Mouse (Mus musculus): Measurements from ENCODE around the gene Ppp1r32. TPM values are rescaled to one million over a fixed set of nuclear protein-coding genes. Genes with fewer than 3 reads are reported as not detected.

Gene Ppp1r32
- polyA plus RNA-seq, 1 experiment from 2014 or later: 0.32 TPM

- DNase-seq (ENCODE audit: low spot score) (no peak), ATAC-seq (replicated peaks; ENCODE audit: insufficient number of reproducible peaks, low FRiP score, low TSS enrichment, low read depth) (no peak)
- H3K4me3 ChIP-seq (ENCODE audit: low read depth, low read length): no peak overlapping the region
- H3K4me2 ChIP-seq (ENCODE audit: low read depth, low read length): no peak overlapping the region
- no peaks in the 10 kb centered on the region for H3K27me3 ChIP-seq (ENCODE audit: control insufficient read depth, insufficient read depth, low read length)
- no peak overlapping the region for H3K27ac ChIP-seq (replicated peaks; ENCODE audit: low read depth, low read length)
- H3K36me3 ChIP-seq (replicated peaks; ENCODE audit: control insufficient read depth, insufficient read depth, low read depth, low read length): no peaks in the 10 kb centered on the region
- no peak overlapping the region for H3K9ac ChIP-seq (replicated peaks; ENCODE audit: low read length)
- WGBS: 19% methylated on average over 6 of the region's 6 CpGs
- H3K9me3 ChIP-seq (replicated peaks; ENCODE audit: control insufficient read depth, low read length): no peaks in the 10 kb centered on the region
- no peaks in the 10 kb centered on the region for H3K4me1 ChIP-seq (ENCODE audit: control insufficient read depth, insufficient read depth, low read length)
Measured at GRCm38 (mm10) chr19:10473779-10474178, 8.9 kb downstream of the Ppp1r32 start.

DNA sequence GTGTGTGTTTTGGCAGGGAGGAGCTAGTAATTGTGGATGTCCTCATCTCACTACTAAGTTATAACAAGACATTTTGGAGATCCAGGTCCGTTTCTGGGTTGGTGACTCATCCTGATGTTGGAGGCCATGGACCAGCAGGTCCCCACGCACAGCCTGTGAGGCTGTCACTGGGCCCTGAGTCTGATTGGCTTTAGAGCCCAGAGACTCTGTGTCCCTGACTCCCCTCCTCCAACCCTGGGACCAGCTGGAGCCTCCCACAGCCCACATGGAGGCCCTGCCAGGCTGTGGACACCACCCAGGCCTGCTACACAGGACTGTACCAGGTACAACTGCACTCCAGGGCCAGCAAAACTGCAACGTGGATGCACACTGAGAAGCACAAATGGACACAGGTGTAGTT lies 9.8 kb downstream of the Ppp1r32 start:
- Histone ChIP-seq H3K4me3 (ENCODE audit: low read depth, low read length) (no peak overlapping the region), H3K27me3 (ENCODE audit: control insufficient read depth, insufficient read depth, low read length) (no peaks in the 10 kb centered on the region), H3K9me3 (replicated peaks; ENCODE audit: control insufficient read depth, low read length) (no peaks in the 10 kb centered on the region), H3K27ac (replicated peaks; ENCODE audit: low read depth, low read length) (no peak overlapping the region), H3K36me3 (replicated peaks; ENCODE audit: control insufficient read depth, insufficient read depth, low read depth, low read length) (no peaks in the 10 kb centered on the region), H3K9ac (replicated peaks; ENCODE audit: low read length) (no peak overlapping the region), H3K4me1 (ENCODE audit: control insufficient read depth, insufficient read depth, low read length) (no peaks in the 10 kb centered on the region), H3K4me2 (ENCODE audit: low read depth, low read length) (no peak overlapping the region)
- DNase-seq (ENCODE audit: low spot score) (no peak), ATAC-seq (replicated peaks; ENCODE audit: insufficient number of reproducible peaks, low FRiP score, low TSS enrichment, low read depth) (no peak)
- WGBS: 89% methylated on average over 3 of the region's 3 CpGs

DNA sequence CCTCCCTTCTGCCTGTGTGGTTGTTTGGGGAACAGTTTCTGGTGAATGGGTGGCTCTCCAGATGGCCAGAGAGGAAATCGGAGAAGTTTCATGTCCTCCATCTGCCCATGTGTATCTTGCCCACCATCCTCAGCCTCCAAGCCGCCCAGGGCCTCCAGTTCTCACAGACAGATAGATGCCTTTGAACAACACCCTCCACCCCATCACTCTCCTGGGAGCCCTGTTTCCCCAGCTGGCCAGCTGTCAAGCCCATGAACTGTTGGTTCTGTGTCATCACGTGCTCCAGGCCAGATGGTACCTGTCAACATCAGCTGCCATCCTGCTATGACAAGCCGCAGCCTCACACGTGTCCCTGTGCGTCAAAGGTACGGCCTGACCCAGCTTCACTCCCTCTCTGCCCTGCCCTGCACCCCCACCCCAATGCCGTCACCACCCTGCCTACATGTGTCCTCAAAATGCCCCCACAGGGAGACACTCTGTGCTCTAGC lies 13.5 kb downstream of the Ppp1r32 start:
- ATAC-seq (replicated peaks; ENCODE audit: insufficient number of reproducible peaks, low FRiP score, low TSS enrichment, low read depth): no peak; the same call in 1 of the 2 replicates
- 68% methylated on average over 8 of the region's 8 CpGs for WGBS
- H3K27ac ChIP-seq (replicated peaks; ENCODE audit: low read depth, low read length): no peak overlapping the region

DNA sequence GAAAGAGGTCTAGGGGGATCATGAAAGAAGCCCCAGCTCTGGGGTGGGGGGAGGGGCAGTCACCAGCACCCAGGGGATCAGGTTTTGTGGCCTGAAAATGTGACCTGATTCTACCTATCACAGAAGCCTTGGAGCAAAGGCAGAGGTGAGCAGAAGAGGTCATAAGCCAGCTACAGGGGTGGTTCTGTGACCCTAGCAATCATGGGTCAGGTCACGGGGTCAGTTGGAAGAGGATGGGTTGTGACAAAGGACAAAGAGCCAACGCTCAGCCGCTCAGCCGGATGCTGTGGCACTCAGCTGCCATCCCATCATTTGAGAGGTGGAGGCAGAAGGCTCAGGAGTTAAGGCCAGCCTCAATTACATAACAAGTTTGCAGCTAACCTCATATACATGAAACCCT lies 18.3 kb downstream of the Ppp1r32 start:
- Histone ChIP-seq H3K27ac (replicated peaks; ENCODE audit: low read depth, low read length) (no peak overlapping the region), H3K9me3 (replicated peaks; ENCODE audit: control insufficient read depth, low read length) (no peaks in the 10 kb centered on the region)

More for the DNA sequence above, 13.5 kb downstream of the Ppp1r32 start:
- no peak for DNase-seq (ENCODE audit: low spot score)
- H3K4me2 ChIP-seq (ENCODE audit: low read depth, low read length): no peak overlapping the region
- H3K4me1 ChIP-seq (ENCODE audit: control insufficient read depth, insufficient read depth, low read length): no peaks in the 10 kb centered on the region; the same call in 1 of the 2 replicates
- H3K9ac ChIP-seq (replicated peaks; ENCODE audit: low read length): no peak overlapping the region
- no peaks in the 10 kb centered on the region for H3K36me3 ChIP-seq (replicated peaks; ENCODE audit: control insufficient read depth, insufficient read depth, low read depth, low read length)
- no peaks in the 10 kb centered on the region for H3K9me3 ChIP-seq (replicated peaks; ENCODE audit: control insufficient read depth, low read length)
- H3K27me3 ChIP-seq (ENCODE audit: control insufficient read depth, insufficient read depth, low read length): no peaks in the 10 kb centered on the region
- H3K4me3 ChIP-seq (ENCODE audit: low read depth, low read length): no peak overlapping the region

GRCm38 (mm10) chr19:10461584-10461983 lies 21.1 kb downstream of the Ppp1r32 start:
- DNase-seq (ENCODE audit: low spot score) (no peak), ATAC-seq (replicated peaks; ENCODE audit: insufficient number of reproducible peaks, low FRiP score, low TSS enrichment, low read depth) (no peak)
- WGBS: 50% methylated on average over 7 of the region's 7 CpGs
- Histone ChIP-seq H3K4me2 (ENCODE audit: low read depth, low read length) (no peak overlapping the region), H3K36me3 (replicated peaks; ENCODE audit: control insufficient read depth, insufficient read depth, low read depth, low read length) (no peaks in the 10 kb centered on the region), H3K9me3 (replicated peaks; ENCODE audit: control insufficient read depth, low read length) (no peaks in the 10 kb centered on the region), H3K4me3 (ENCODE audit: low read depth, low read length) (no peak overlapping the region), H3K27me3 (ENCODE audit: control insufficient read depth, insufficient read depth, low read length) (peaks cover 36% of the 10 kb centered on the region), H3K9ac (replicated peaks; ENCODE audit: low read length) (no peak overlapping the region), H3K27ac (replicated peaks; ENCODE audit: low read depth, low read length) (no peak overlapping the region), H3K4me1 (ENCODE audit: control insufficient read depth, insufficient read depth, low read length) (no peaks in the 10 kb centered on the region; the same call in 1 of the 2 replicates)

More for the DNA sequence above, 18.3 kb downstream of the Ppp1r32 start:
- no peak overlapping the region for H3K4me3 ChIP-seq (ENCODE audit: low read depth, low read length)
- H3K4me1 ChIP-seq (ENCODE audit: control insufficient read depth, insufficient read depth, low read length): no peaks in the 10 kb centered on the region; the same call in 1 of the 2 replicates
- ATAC-seq (replicated peaks; ENCODE audit: insufficient number of reproducible peaks, low FRiP score, low TSS enrichment, low read depth) (no peak), DNase-seq (ENCODE audit: low spot score) (no peak)
- H3K4me2 ChIP-seq (ENCODE audit: low read depth, low read length): no peak overlapping the region
- WGBS: 10% methylated on average over 4 of the region's 4 CpGs
- H3K27me3 ChIP-seq (ENCODE audit: control insufficient read depth, insufficient read depth, low read length): peaks cover 11% of the 10 kb centered on the region
- no peak overlapping the region for H3K9ac ChIP-seq (replicated peaks; ENCODE audit: low read length)
- no peaks in the 10 kb centered on the region for H3K36me3 ChIP-seq (replicated peaks; ENCODE audit: control insufficient read depth, insufficient read depth, low read depth, low read length)

DNA sequence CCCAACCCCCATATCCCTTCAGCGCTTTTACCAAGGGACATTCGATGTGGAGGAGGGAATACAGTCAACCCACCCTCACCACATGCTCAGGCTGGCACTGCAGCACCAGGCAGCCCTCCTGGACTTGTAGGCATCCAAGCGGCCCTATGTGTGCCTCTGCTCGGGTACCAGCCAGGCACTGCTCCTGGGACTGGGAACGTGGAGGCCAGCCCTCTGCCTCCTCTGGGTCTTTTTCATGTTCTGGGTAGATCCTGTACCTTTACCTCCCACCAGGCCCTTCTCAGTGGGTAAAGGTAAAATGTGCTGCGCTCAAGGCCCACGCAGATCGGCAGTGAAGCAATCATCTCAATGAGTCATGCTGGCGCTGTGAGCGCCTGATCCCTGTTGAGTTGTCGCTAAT lies 22.8 kb downstream of the Ppp1r32 start:
- Histone ChIP-seq H3K9ac (replicated peaks; ENCODE audit: low read length) (no peak overlapping the region), H3K36me3 (replicated peaks; ENCODE audit: control insufficient read depth, insufficient read depth, low read depth, low read length) (no peaks in the 10 kb centered on the region), H3K27me3 (ENCODE audit: control insufficient read depth, insufficient read depth, low read length) (peaks cover 51% of the 10 kb centered on the region), H3K27ac (replicated peaks; ENCODE audit: low read depth, low read length) (no peak overlapping the region), H3K4me2 (ENCODE audit: low read depth, low read length) (no peak overlapping the region), H3K9me3 (replicated peaks; ENCODE audit: control insufficient read depth, low read length) (no peaks in the 10 kb centered on the region), H3K4me3 (ENCODE audit: low read depth, low read length) (no peak overlapping the region), H3K4me1 (ENCODE audit: control insufficient read depth, insufficient read depth, low read length) (no peaks in the 10 kb centered on the region; the same call in 1 of the 2 replicates)
- ATAC-seq (replicated peaks; ENCODE audit: insufficient number of reproducible peaks, low FRiP score, low TSS enrichment, low read depth) (no peak), DNase-seq (ENCODE audit: low spot score) (no peak)
- WGBS: 35% methylated on average over 11 of the region's 11 CpGs

DNA sequence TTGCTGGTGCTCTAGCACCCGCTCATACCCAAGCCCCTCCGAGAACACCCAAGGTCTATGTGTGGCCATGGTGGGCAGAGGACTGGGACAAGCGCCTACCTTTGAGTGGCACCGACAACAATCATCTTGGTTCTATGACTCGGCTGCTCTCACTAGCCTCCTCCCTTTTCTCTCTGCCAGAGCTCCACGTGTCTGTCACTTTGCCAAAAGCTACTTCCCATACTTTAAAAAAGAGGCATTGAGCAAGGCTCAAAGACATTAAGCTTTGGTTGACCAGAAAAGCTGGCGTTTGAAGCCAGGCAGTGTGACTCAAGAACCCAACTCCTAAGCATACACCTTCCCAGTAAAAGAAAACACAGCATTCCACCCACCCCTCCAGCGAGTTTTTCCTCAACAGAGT lies 24.6 kb downstream of the Ppp1r32 start:
- Histone ChIP-seq H3K36me3 (replicated peaks; ENCODE audit: control insufficient read depth, insufficient read depth, low read depth, low read length) (no peaks in the 10 kb centered on the region), H3K4me1 (ENCODE audit: control insufficient read depth, insufficient read depth, low read length) (no peaks in the 10 kb centered on the region), H3K27ac (replicated peaks; ENCODE audit: low read depth, low read length) (no peak overlapping the region), H3K4me3 (ENCODE audit: low read depth, low read length) (no peak overlapping the region), H3K4me2 (ENCODE audit: low read depth, low read length) (no peak overlapping the region), H3K9me3 (replicated peaks; ENCODE audit: control insufficient read depth, low read length) (no peaks in the 10 kb centered on the region), H3K9ac (replicated peaks; ENCODE audit: low read length) (no peak overlapping the region), H3K27me3 (ENCODE audit: control insufficient read depth, insufficient read depth, low read length) (peaks cover 52% of the 10 kb centered on the region)
- ATAC-seq (replicated peaks; ENCODE audit: insufficient number of reproducible peaks, low FRiP score, low TSS enrichment, low read depth): no peak; the same call in 1 of the 2 replicates
- DNase-seq (ENCODE audit: low spot score): no peak
- WGBS: 24% methylated on average over 8 of the region's 8 CpGs

DNA sequence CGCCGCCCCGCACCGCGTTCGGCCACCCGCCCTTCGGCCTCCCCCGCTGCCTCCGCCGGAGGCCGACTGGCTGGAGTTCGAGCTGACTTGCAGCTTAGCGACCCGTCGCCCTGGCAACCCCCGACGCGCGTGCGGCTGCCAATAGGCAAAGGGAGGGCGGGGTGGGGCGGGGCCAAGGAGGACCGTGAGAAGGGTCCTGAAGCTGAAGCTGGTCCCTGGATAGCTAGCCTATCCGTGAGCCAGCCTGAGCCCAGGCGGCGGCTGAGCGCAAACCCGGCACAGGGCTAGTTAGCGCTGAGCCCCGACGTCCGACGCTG lies 25.3 kb downstream of the Ppp1r32 start:
- H3K4me2 ChIP-seq (ENCODE audit: low read depth, low read length): peak overlapping the region; percentile 92
- DNase-seq (ENCODE audit: low spot score) (peak; percentile 95), ATAC-seq (replicated peaks; ENCODE audit: insufficient number of reproducible peaks, low FRiP score, low TSS enrichment, low read depth) (peak; percentile 95)
- no peaks in the 10 kb centered on the region for H3K4me1 ChIP-seq (ENCODE audit: control insufficient read depth, insufficient read depth, low read length)
- H3K27me3 ChIP-seq (ENCODE audit: control insufficient read depth, insufficient read depth, low read length): peaks cover 52% of the 10 kb centered on the region
- under 1% methylated on average over 30 of the region's 34 CpGs for WGBS
- no peak overlapping the region for H3K27ac ChIP-seq (replicated peaks; ENCODE audit: low read depth, low read length)
- H3K4me3 ChIP-seq (ENCODE audit: low read depth, low read length): peak overlapping the region; percentile 55
- H3K9me3 ChIP-seq (replicated peaks; ENCODE audit: control insufficient read depth, low read length): no peaks in the 10 kb centered on the region
- H3K36me3 ChIP-seq (replicated peaks; ENCODE audit: control insufficient read depth, insufficient read depth, low read depth, low read length): no peaks in the 10 kb centered on the region
- H3K9ac ChIP-seq (replicated peaks; ENCODE audit: low read length): no peak overlapping the region
